Mouse (Mus musculus) liver, embryonic 12.5 days (tissue): ENCODE data around the gene Prpf19. TPM values are rescaled to one million over a fixed set of nuclear protein-coding genes. Genes with fewer than 3 reads are reported as not detected.

ENCODE experiments used
- ATAC-seq: fragments of 200-750 bp; cut with Nextera tagmentation; 2 replicates; pipeline ENCODE4 v1.8.0; 2017; ENCODE audit warnings: moderate number of reproducible peaks, mild to moderate bottlenecking, moderate library complexity
- H3K27ac ChIP-seq: fragments of 300-500 bp; sonication (generic); 2 replicates; pipeline ENCODE4 v1.5.1; 2016; ENCODE audit warnings: mild to moderate bottlenecking
- H3K27me3 ChIP-seq: fragments of 300-500 bp; sonication (generic); replicated peaks from 2 replicates; pipeline ENCODE4 v1.6.1; 2016; ENCODE audit warnings: mild to moderate bottlenecking, moderate library complexity
- H3K36me3 ChIP-seq: fragments of 300-500 bp; sonication (generic); 2 replicates; pipeline ENCODE4 v1.6.1; 2016; ENCODE audit warnings: mild to moderate bottlenecking, moderate library complexity
- H3K4me1 ChIP-seq: fragments of 300-500 bp; sonication (generic); 2 replicates; pipeline ENCODE4 v1.6.1; 2016
- H3K4me2 ChIP-seq: fragments of 300-500 bp; sonication (generic); 2 replicates; pipeline ENCODE4 v1.6.1; 2016; ENCODE audit warnings: mild to moderate bottlenecking, moderate library complexity
- H3K4me3 ChIP-seq: fragments of 300-500 bp; sonication (generic); 2 replicates; pipeline ENCODE4 v1.5.1; 2016; ENCODE audit warnings: mild to moderate bottlenecking, moderate library complexity
- H3K9ac ChIP-seq: fragments of 300-500 bp; sonication (generic); 2 replicates; pipeline ENCODE4 v1.6.1; 2016; ENCODE audit warnings: mild to moderate bottlenecking, moderate library complexity
- H3K9me3 ChIP-seq: fragments of 300-500 bp; sonication (generic); replicated peaks from 2 replicates; pipeline ENCODE4 v1.6.1; 2016; ENCODE audit warnings: mild to moderate bottlenecking, moderate library complexity
- WGBS: fragments of 180-500 bp; shearing (Covaris S2); methylation state at CpG from one replicate; pipeline ENCODE4 v1.1.7; 2016; ENCODE audit not compliant: insufficient replicate concordance; 5-methylcytosine and 5-hydroxymethylcytosine counted together
- polyA plus RNA-seq: library from polyadenylated mRNA; unstranded; fragments of >200 nt; fragmentation: Nextera tagmentation; extraction: Ambion mirVana; gene quantifications from 2 replicates; pipeline ENCODE4 v1.2.1, GENCODE M21; 2016

The Prpf19 gene
- 24.1 and 25.6 TPM in 2 replicates for polyA plus RNA-seq

DNA sequence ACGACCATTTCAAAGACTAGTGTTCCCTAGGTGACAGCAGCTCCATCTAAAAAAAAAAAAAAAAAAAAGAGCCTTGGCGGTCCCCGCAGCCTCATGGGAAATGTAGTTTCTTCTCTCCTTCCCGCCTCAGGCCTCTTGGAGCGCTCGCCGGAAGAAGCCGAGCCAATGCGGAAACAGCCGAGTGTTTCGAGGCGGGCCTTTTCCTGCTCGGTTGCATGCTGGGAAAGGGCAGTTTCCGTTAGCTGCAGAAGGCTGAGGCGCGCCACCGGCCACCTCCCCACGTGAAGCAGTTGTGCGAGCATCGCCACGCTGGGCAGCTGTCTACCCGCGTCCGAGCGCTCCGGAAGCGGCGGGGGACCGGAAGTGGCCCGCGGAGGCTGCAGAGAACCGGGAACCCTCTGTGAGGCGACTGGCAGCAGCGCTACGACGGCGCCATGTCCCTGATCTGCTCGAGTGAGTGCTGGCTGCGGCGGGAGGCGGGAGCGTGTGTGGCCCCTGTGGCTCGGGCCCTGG, at the start of gene Prpf19:
TSS of gene Prpf19 (plus strand) at position 216 of the 513 bp plus-strand sequence.
- H3K9me3 ChIP-seq: no peaks in the 10 kb centered on the region
- H3K4me2 ChIP-seq: peak within 1 kb of the TSS; percentile 93
- no peaks in the 10 kb centered on the region for H3K27me3 ChIP-seq
- H3K4me1 ChIP-seq: peaks cover 27% of the 10 kb centered on the region
- peak; percentile 93 for ATAC-seq
- under 1% methylated on average over 43 of the region's 43 CpGs for WGBS
- peak within 1 kb of the TSS; percentile 88 for H3K4me3 ChIP-seq
- H3K36me3 ChIP-seq: peaks cover 29% of the 10 kb centered on the region
- H3K9ac ChIP-seq: peak within 1 kb of the TSS; percentile 85
- H3K27ac ChIP-seq: peak within 1 kb of the TSS; percentile 88

GRCm38 (mm10) chr19:10845454-10845853, 49.6 kb upstream of the Prpf19 start:
- no peak overlapping the region for H3K27ac ChIP-seq
- H3K9me3 ChIP-seq: no peaks in the 10 kb centered on the region
- 50% methylated on average over 3 of the region's 3 CpGs for WGBS

GRCm38 (mm10) chr19:10846150-10846549, 48.9 kb upstream of the Prpf19 start:
- no peaks in the 10 kb centered on the region for H3K9me3 ChIP-seq
- no peak for ATAC-seq
- H3K36me3 ChIP-seq: no peaks in the 10 kb centered on the region
- H3K27me3 ChIP-seq: peaks cover 63% of the 10 kb centered on the region
- H3K4me2 ChIP-seq: no peak overlapping the region
- WGBS: 66% methylated on average over 7 of the region's 7 CpGs
- H3K4me1 ChIP-seq: peaks cover 4% of the 10 kb centered on the region; the same call in 1 of the 2 replicates
- no peak overlapping the region for H3K9ac ChIP-seq
- no peak overlapping the region for H3K4me3 ChIP-seq
- H3K27ac ChIP-seq: no peak overlapping the region

More at GRCm38 (mm10) chr19:10845454-10845853, 49.6 kb upstream of the Prpf19 start:
- H3K4me3 ChIP-seq: no peak overlapping the region
- peaks cover 64% of the 10 kb centered on the region for H3K27me3 ChIP-seq
- H3K36me3 ChIP-seq: no peaks in the 10 kb centered on the region
- ATAC-seq: no peak
- no peak overlapping the region for H3K4me2 ChIP-seq
- H3K9ac ChIP-seq: no peak overlapping the region
- H3K4me1 ChIP-seq: peaks cover 4% of the 10 kb centered on the region; the same call in 1 of the 2 replicates

DNA sequence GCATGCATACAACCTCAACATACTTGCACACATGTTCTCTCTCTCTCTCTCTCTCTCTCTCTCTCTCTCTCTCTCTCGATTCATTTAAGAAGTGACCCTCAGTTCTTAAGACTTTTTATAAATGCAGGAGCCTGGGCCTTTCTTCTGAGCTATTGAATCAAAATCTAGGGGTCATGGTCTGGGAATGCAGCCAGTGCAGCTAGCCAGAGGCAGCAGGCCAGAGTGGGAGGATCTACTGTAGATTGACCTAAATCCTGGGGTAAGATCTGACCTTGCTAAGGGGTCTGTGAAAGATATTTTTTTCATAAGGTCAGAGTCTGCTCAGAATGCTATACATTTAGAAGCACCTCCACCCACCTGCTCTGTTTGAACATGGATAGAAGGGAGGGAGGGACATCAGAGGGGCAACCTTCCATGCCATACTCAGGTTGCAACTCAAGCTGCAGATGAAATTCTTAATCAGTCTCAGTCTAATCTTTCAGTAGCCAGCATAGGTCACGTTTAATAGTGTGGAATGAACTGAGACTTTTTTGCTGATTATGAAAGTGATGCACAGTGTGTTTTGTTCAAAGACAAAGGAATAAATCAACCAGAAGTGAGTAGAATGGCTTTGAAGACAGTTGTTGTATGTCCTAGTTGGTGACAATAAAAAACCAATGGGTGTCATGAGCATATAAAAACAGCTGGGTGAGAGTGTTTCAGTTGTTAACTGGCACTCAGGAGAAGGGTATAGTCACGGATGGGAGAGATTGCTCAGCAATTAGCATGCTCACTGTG, 47.5 kb upstream of the Prpf19 start:
- no peaks in the 10 kb centered on the region for H3K9me3 ChIP-seq
- no peak overlapping the region for H3K9ac ChIP-seq
- peaks cover 64% of the 10 kb centered on the region for H3K27me3 ChIP-seq
- no peak overlapping the region for H3K27ac ChIP-seq
- ATAC-seq: no peak
- H3K36me3 ChIP-seq: no peaks in the 10 kb centered on the region
- 49% methylated on average over 3 of the region's 3 CpGs for WGBS
- no peak overlapping the region for H3K4me2 ChIP-seq
- no peak overlapping the region for H3K4me3 ChIP-seq
- H3K4me1 ChIP-seq: no peaks in the 10 kb centered on the region

GRCm38 (mm10) chr19:10855422-10855821, 39.6 kb upstream of the Prpf19 start:
- H3K4me3 ChIP-seq: no peak overlapping the region
- no peak overlapping the region for H3K27ac ChIP-seq
- no peak overlapping the region for H3K9ac ChIP-seq
- H3K4me1 ChIP-seq: no peaks in the 10 kb centered on the region
- peaks cover 21% of the 10 kb centered on the region; the same call in 1 of the 2 replicates for H3K27me3 ChIP-seq
- H3K9me3 ChIP-seq: no peaks in the 10 kb centered on the region
- H3K36me3 ChIP-seq: peaks cover 13% of the 10 kb centered on the region
- no peak for ATAC-seq
- no peak overlapping the region for H3K4me2 ChIP-seq
- 69% methylated on average over 3 of the region's 3 CpGs for WGBS

- ATAC-seq: no peak
Measured at GRCm38 (mm10) chr19:10856520-10856919, 38.5 kb upstream of the Prpf19 start.

DNA sequence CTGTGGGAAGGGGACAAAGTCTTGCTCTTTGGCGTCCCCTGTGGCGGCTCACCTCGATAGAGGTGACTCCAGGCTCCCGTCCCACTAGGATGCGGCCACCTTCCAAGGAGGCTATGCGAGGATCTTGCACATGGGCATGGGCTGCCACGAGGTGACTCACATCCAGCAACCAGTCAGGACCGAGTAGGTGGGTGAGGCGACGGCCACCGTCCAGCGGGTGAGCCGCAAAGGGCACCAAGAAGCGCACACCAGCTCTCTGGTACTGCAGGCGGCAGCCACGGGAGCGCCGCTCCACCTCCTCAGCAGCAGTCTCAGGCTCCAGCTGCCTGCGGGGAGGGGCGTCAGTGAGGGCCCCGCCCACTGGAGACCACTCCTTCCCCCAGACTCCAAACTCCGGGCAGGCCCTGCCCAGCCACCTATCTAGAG, 34.9 kb upstream of the Prpf19 start:
- no peaks in the 10 kb centered on the region for H3K9me3 ChIP-seq
- no peaks in the 10 kb centered on the region for H3K4me1 ChIP-seq
- H3K27ac ChIP-seq: no peak overlapping the region
- peak; percentile 6; the same call in 1 of the 2 replicates for ATAC-seq
- H3K4me3 ChIP-seq: no peak overlapping the region
- WGBS: 39% methylated on average over 22 of the region's 22 CpGs
- H3K36me3 ChIP-seq: peaks cover 42% of the 10 kb centered on the region
- H3K27me3 ChIP-seq: no peaks in the 10 kb centered on the region; the same call in 1 of the 2 replicates
- H3K9ac ChIP-seq: no peak overlapping the region
- H3K4me2 ChIP-seq: no peak overlapping the region

More at GRCm38 (mm10) chr19:10856520-10856919, 38.5 kb upstream of the Prpf19 start:
- Histone ChIP-seq H3K9ac (no peak overlapping the region), H3K4me1 (no peaks in the 10 kb centered on the region), H3K4me3 (no peak overlapping the region), H3K36me3 (peaks cover 18% of the 10 kb centered on the region), H3K4me2 (no peak overlapping the region), H3K27me3 (peaks cover 19% of the 10 kb centered on the region; the same call in 1 of the 2 replicates), H3K9me3 (no peaks in the 10 kb centered on the region), H3K27ac (no peak overlapping the region)
- WGBS: 39% methylated on average over 2 of the region's 2 CpGs

DNA sequence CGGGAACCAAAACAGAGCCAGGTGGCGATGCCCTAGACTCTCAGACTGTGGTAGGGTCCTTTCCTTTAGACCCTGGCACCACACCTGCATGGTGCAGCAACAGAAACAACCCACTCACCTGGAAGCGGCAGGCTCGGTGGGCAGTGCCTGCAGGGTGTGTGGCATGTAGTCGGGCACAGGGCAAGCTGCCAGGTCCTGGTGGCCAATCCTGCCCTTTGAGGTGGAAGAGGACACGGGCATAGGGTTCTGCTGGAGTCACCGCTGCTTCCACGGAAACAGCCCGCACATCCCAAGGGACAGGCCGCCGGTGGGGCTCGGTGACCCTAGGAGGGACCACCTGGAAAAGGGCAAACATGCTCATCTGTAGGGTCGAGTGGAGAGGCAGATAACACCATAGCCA, 28.7 kb upstream of the Prpf19 start:
- Histone ChIP-seq H3K4me2 (no peak overlapping the region), H3K27me3 (peaks cover 44% of the 10 kb centered on the region), H3K4me3 (no peak overlapping the region), H3K4me1 (peaks cover 15% of the 10 kb centered on the region; the same call in 1 of the 2 replicates), H3K9ac (no peak overlapping the region), H3K9me3 (no peaks in the 10 kb centered on the region), H3K27ac (no peak overlapping the region), H3K36me3 (peaks cover 44% of the 10 kb centered on the region)
- WGBS: 73% methylated on average over 13 of the region's 13 CpGs
- no peak for ATAC-seq

DNA sequence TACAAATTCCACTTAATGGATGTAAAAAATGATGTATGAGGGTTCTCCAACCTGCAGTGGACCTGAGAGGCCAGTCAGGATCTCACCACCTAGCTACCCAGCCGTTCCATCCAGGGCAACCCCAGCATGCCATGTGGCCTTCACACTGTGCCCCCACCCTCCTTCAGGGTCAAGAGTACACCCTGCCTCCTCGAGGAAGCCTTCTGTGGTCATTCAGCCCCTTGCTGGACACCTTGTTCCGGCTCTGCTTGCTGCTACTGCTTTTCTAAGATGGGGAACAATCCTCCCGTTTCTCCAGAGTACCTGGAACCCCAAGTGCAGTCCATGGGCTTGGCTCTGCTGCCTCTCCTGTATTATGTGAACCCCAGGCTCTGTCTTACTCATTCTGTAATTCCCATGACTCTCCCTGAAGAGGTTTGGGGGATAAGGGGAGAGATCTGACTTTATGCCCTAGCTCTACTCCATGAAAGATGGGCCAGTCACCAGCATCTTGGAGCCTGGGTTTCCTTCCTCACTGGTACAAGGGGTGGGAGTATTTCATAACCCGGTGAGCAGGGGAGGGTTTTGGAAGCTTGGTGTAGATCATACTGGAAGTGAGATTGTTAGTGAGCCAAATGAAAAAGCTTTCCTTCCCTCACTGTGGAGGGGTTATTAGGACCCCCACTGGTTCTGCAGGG, 26.9 kb upstream of the Prpf19 start:
- 35% methylated on average over 5 of the region's 5 CpGs for WGBS
- Histone ChIP-seq H3K4me1 (peaks cover 15% of the 10 kb centered on the region; the same call in 1 of the 2 replicates), H3K9me3 (no peaks in the 10 kb centered on the region), H3K9ac (no peak overlapping the region), H3K27ac (no peak overlapping the region), H3K4me2 (peak overlapping the region; percentile 62), H3K27me3 (peaks cover 47% of the 10 kb centered on the region), H3K4me3 (peak overlapping the region; percentile 57), H3K36me3 (peaks cover 54% of the 10 kb centered on the region)
- no peak for ATAC-seq

DNA sequence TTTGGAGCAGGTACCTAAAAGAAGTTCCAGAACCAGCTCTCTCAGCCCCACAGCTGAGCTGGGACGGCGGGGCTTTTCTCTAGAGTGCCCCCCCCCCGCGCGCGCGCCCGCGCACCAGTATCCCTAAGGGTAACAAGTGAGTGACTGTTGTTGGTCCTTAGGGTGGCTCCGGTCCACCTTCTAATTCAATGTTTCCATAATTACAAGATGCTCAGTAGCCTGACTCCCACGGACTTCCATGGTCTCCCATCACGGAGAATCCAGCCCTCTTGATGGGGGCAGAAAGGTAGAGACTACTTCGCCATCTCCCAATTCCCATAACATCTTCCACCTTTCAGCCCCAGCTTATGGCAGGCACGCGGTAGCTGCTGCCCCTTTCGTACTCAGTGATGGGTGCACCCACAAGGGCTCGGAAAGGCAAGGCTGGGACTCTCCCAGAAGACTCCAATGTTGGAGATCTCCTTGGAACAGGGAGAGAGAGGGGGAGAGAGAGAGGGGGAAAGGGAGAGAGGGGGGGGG, 26.3 kb upstream of the Prpf19 start:
- ATAC-seq: no peak
- Histone ChIP-seq H3K9me3 (no peaks in the 10 kb centered on the region), H3K4me2 (peak overlapping the region; percentile 62), H3K4me1 (peaks cover 15% of the 10 kb centered on the region; the same call in 1 of the 2 replicates), H3K27ac (no peak overlapping the region), H3K9ac (no peak overlapping the region), H3K36me3 (peaks cover 55% of the 10 kb centered on the region), H3K27me3 (peaks cover 47% of the 10 kb centered on the region), H3K4me3 (peak overlapping the region; percentile 57)
- whole genome bisulfite sequencing: 5% methylated on average over 17 of the region's 17 CpGs

DNA sequence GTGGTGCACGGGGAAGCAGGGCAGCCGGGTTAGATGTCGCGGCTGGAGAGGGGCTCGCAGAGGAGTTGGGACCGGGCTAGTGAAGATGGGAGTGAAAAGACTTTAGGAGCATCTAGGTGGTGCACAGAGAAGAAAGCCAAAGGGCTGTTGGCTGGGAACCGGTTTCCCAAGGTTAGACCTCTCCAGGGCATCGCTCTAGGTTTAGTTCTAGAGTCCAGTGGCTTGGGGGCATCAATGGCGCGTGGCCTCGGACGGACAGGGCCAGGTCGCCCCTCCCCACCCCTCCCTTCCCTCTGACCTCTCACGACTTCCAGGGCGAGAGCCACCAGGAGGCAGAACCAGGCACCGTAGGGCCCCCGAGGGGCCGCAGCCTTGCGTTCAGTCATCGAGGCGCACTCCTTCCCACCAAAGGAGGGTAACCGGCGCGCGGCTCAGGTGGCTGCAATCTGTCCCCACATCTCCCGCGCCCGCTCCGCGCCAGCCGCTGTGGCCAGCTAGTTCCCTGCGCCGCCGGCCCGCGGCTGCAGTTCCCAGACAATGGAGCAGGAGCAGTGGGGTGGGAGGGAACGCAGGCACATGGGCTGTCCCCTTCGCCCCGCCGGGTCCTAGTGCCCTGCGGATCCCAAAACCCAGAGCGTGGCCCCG, 25.7 kb upstream of the Prpf19 start:
- peak; percentile 63 for ATAC-seq
- Histone ChIP-seq H3K4me3 (peak overlapping the region; percentile 57), H3K9me3 (no peaks in the 10 kb centered on the region), H3K27me3 (peaks cover 47% of the 10 kb centered on the region), H3K9ac (peak overlapping the region; percentile 61), H3K36me3 (peaks cover 55% of the 10 kb centered on the region), H3K4me2 (peak overlapping the region; percentile 62), H3K4me1 (peaks cover 15% of the 10 kb centered on the region; the same call in 1 of the 2 replicates), H3K27ac (no peak overlapping the region)
- 1% methylated on average over 40 of the region's 43 CpGs for WGBS
